Mouse (Mus musculus) bone marrow macrophage, adult 2 months (primary cell): Measurements from ENCODE around the gene Ccdc88c.

Experiments used
- CTCF ChIP-seq: IDR thresholded peaks from 2 replicates; pipeline ENCODE4 v1.5.1; 2012; ENCODE audit warnings: low read depth, mild to moderate bottlenecking, low read length, moderate library complexity
- POLR2A ChIP-seq: IDR thresholded peaks from 2 replicates; pipeline ENCODE4 v1.6.1; 2012; ENCODE audit warnings: mild to moderate bottlenecking, low read depth, low read length, borderline replicate concordance

DNA sequence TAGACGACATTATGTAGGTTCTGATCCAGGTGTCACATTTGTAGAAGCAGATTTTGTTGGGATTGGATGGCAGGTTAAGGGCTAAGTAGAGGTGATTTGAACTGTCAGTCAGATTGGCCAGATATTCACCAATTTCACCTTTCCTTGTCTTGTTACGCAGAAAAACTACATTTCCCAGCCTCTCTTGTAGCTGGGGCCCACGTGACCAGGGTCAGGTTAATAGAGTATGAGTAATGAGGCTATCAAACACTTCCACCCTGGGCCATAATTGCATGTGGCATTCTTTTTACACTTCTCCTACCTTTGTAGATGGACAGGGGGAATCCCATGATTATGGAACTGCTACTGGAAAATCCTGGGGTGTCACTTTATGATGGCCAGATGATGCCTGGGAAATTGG is 155.2 kb downstream of the Ccdc88c start:
- TF ChIP-seq CTCF (no peak), POLR2A (no peak)
